Mouse (Mus musculus) left cerebral cortex, adult 9 months (tissue): ENCODE results near the gene Serbp1.

ENCODE experiments used
- DNase-seq, 2 experiments: peaks; one replicate each; pipeline ENCODE4 v3.0.0; 2022; ENCODE audit warnings: low spot score in 2 of 2

The Serbp1 gene

DNA sequence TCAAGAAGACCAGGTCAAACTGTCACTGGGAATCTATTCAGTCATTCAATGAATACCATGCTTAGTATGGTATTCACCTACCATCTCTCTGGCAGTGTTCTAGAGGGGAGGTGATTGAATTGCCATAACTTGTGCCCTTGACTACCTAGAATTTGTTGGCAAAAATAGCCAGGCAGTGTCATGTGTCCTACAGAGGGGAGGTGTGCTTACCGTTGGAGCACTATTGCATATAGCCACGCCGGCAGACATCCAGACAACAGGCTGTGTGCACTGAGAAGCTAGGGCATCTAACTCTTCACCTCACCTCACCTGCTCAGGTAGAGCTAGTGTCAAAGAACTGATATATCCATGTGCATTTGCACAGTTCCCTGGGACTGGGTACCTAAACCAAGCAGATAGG lies 63.3 kb downstream of the Serbp1 start:
- DNase-seq: no peak

DNA sequence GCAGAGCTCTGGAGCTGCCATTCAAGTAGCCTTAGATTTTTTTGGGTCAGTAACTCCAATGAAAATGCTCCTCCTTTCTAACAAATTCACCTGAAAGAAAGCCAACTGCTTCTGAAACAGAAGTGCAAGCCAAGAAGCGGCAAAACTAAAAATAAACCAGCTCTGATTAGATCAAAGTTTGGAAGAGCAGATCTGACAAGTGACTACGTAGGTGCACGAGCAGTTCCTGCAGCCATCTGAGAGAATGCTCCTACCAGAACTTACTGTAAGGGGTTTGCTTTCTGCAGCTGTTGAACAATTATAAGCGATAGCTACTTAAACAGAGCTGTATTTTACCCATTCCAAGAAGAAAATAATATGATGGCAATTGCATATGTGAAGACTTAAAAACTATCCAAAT lies 64.5 kb downstream of the Serbp1 start:
- no peak for DNase-seq

DNA sequence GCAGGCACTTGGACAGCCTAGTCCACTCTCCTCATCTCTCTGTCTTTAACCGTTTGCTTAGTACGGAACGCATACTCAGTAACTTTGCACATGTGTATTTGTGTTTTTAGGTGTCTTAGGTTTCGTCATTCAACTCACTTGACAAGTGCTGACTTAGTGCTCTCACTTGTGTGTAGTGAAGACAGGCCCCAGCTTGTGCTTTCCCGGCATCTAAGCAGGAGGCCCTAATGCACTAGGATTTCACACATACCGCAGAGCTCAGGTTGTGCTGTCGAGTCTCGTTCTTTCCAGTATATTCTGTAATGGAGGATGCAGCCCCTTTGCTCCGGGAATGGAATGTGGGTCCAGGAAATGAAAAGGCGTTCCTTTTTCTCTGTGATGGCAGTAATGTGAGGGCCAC lies 65.2 kb downstream of the Serbp1 start:
- DNase-seq: no peak

DNA sequence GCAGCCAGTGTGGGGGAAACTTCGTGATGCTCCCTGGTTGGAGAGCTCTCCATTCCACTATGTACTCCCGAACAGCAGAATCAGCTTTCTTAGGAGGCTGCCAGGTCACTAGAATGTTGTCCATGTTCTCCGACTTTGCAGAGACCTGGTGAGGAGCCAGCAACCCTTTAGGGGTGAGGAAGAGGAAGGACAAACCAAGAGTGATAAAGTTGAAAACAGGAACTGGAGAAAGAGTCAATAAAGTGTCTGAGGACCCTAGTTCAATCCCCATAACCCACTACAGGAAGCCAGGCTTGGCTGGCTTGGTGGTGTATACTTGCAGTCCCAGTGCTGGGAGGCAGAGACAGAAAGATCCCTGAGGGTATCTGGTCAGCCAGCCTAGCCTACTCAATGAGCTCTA lies 71.0 kb downstream of the Serbp1 start:
- DNase-seq: no peak

DNA sequence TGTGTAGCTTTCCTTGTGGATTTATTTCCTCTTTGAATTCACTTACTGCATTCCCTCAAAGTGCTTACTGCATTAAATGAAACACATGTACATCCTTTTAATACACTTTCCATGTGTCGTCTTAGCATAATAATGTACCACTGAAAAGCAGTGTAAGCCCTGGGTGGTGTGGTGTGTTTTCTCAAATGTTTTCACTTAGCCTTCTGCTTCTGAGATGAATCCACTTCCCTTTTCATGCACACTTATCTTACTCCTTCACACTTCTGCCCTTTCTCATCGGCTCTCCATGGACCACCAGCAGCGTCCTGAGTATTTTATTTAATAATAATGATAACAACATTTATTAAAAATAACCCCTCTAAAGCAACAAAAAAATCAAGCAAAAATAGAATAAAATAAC lies 71.8 kb downstream of the Serbp1 start:
- no peak for DNase-seq

DNA sequence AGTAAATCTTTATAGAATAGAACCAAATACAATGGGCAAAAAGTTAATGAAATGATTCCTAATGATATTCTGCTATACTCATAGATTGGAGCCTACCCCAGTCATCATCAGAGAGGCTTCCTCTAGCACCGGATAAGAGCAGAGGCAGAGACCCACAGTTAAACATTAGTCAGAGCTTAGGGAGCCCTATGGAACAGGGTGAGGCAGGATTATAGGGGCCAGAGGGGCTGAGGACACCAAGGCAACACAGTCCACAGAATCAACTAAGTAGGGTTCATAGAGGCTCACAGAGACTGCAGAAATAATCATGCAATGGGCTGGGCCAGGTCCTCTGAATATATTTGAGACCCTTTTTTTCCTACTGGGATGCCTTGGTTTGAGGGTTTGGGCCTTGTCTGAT lies 76.7 kb downstream of the Serbp1 start:
- DNase-seq: no peak

DNA sequence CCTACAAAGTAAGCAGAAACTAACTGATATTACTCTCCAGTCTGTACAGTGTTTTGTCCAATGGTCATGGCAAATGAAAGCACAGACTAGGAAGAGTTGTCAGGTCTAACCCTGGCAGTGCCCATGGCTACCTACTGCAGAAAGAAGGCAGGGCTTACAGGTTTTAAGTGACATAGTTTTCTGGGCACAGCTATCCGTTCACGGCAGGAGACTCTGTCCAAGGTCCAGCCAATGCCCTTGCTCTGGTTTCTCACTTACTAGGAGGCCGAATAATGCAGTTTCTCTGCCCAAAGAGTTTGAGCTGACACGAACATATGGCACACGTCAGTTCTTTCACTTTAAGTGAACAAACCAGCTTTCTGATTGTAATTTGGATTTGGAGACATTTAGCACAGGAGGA lies 79.1 kb downstream of the Serbp1 start:
- DNase-seq: no peak

DNA sequence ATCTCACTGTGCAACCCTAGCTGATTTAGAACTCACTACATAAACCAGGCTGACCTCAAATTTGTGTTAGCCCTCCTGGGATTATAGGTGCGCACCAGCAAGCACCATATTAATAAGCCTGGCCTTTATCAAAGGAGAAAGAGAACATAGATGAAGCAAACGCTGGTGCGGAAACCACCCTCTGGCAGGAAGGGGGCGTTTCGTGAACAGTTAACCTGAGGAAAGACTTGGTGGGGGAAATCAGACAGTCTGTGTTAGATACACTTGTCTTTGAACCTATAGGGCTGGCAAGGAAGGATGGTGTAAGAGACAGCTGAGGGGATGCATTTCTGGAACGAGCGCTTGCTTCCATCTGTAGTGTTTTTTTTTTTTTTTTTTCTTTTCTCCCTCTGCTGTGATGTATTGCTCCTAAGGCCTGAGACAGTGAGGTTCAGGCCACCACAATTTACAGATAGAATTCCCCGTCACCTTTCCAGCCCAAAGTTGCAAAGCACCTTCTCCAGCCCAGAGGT lies 79.9 kb downstream of the Serbp1 start:
- DNase-seq: no peak

DNA sequence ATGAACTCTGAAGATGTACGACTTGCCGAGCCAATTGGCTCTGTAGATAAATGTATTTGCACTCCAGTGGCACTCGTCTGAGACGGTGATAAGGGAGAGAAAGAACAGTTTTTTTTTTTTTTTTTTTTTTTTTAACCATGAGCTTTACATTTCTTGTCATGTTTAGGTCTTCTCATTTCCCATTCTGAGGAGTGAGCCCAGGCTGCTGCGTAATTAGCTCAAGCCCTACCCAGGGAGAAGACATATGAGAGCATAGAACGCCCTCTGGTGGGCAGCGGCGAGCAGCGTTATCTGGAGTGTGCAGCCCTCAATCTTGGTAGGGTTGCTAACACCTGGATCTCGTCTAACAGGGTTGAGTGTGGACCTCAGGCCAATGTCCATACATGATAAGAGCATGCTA lies 80.5 kb downstream of the Serbp1 start:
- DNase-seq: peak in 1 of 2 experiments; percentile 74

DNA sequence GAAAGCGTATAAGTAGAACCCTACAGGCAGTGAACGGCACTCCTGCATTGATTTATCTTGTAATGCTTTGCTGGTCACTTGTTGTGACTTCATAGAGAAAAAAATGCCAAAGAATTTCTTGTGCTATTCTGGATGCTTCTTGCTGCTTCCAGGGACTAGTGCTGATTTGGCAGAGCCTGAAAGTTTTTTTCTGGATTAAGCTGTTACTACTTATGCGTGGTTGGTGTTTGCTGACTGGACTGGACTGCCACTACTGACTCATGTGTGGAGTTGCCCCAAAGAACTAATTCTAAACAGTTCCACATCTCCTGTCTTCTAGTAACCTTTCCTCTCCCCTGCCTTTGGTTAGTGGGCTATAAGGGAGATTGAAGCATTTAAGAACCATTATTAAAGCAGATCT lies 85.8 kb downstream of the Serbp1 start:
- no peak for DNase-seq

DNA sequence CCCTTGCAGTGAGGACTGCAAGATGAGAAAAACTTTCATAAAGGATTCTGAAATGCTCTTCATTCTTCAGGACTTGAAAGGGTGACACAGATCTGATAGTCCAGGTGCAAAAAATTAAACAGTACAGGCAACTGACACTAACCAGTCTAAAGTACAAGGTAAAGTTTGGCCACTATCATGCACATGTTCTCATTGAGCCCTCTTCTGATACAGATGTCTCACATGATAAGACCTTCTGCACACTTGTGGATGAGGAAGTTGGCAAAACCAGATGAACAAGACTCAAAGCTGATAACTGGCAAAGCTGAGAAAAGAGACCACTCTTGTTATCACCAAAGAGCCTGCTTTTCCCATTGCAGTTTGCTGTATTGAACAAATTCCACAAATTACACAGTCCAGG lies 100.0 kb downstream of the Serbp1 start:
- no peak for DNase-seq

DNA sequence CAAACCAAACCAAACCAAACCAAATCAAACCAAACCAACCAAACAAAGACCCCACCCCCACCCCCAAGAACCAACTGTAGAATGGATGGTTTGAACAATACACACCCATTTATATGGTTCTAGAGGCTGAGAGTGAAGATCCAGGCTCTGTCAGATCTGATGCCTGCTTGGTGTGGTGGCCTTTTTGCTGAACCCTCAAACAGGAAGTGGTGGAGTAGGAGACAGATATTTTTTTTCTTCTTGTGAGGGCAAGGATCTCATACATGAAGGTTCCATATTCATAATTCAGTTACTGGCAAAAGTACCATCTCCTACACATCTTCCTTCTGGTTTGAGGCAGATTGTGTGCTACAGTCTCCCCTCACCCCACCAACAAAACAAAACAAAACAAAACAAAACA lies 101.5 kb downstream of the Serbp1 start:
- no peak for DNase-seq
